Mouse (Mus musculus) urinary bladder, postnatal 14 days (tissue): ENCODE measurements around the gene Zcchc2.

ENCODE experiments used
- DNase-seq: peaks from one replicate; pipeline ENCODE4 v3.0.0; 2021; ENCODE audit warnings: low spot score

Zcchc2 gene

GRCm38 (mm10) chr1:105988903-105989639 lies 1.1 kb upstream of the Zcchc2 start:
- no peak for DNase-seq

- no peak for DNase-seq
Measured at GRCm38 (mm10) chr1:105989640-105989984, 594 bp upstream of the Zcchc2 start.

- DNase-seq = peak; percentile 70
Measured at GRCm38 (mm10) chr1:105990911-105991761, 930 bp downstream of the Zcchc2 start.

- DNase-seq = no peak
Measured at GRCm38 (mm10) chr1:105991931-105992837, 2.0 kb downstream of the Zcchc2 start.

- peak; percentile 30 for DNase-seq
Measured at GRCm38 (mm10) chr1:105993196-105993595, 3.0 kb downstream of the Zcchc2 start.

GRCm38 (mm10) chr1:105993601-105994209 lies 3.5 kb downstream of the Zcchc2 start:
- peak; percentile 85 for DNase-seq

GRCm38 (mm10) chr1:105995966-105996365 lies 5.8 kb downstream of the Zcchc2 start:
- DNase-seq = no peak

- peak; percentile 21 for DNase-seq
Measured at GRCm38 (mm10) chr1:105997282-105997681, 7.1 kb downstream of the Zcchc2 start.

- DNase-seq = no peak
Measured at GRCm38 (mm10) chr1:105999802-106000201, 9.6 kb downstream of the Zcchc2 start.

GRCm38 (mm10) chr1:106007581-106007980 lies 17.4 kb downstream of the Zcchc2 start:
- DNase-seq = no peak

GRCm38 (mm10) chr1:106011097-106011496 lies 20.9 kb downstream of the Zcchc2 start:
- no peak for DNase-seq

GRCm38 (mm10) chr1:106013759-106014158 lies 23.6 kb downstream of the Zcchc2 start:
- no peak for DNase-seq

- DNase-seq = no peak
Measured at GRCm38 (mm10) chr1:106016262-106016661, 26.1 kb downstream of the Zcchc2 start.

- no peak for DNase-seq
Measured at GRCm38 (mm10) chr1:106019854-106020253, 29.6 kb downstream of the Zcchc2 start.

- DNase-seq = no peak
Measured at GRCm38 (mm10) chr1:106022998-106023397, 32.8 kb downstream of the Zcchc2 start.

- no peak for DNase-seq
Measured at GRCm38 (mm10) chr1:106024254-106024653, 34.0 kb downstream of the Zcchc2 start.

GRCm38 (mm10) chr1:106024778-106025177 lies 34.6 kb downstream of the Zcchc2 start:
- DNase-seq = no peak

- no peak for DNase-seq
Measured at GRCm38 (mm10) chr1:106029769-106030168, 39.6 kb downstream of the Zcchc2 start.

GRCm38 (mm10) chr1:106030331-106030730 lies 40.1 kb downstream of the Zcchc2 start:
- no peak for DNase-seq

- DNase-seq = no peak
Measured at GRCm38 (mm10) chr1:106030886-106031285, 40.7 kb downstream of the Zcchc2 start.

- DNase-seq = no peak
Measured at GRCm38 (mm10) chr1:106031908-106032307, 41.7 kb downstream of the Zcchc2 start.

GRCm38 (mm10) chr1:106034776-106035175 lies 44.6 kb downstream of the Zcchc2 start:
- no peak for DNase-seq
